11 mouse cellular contexts compared by ENCODE assay signal in the genomic region with DNA sequence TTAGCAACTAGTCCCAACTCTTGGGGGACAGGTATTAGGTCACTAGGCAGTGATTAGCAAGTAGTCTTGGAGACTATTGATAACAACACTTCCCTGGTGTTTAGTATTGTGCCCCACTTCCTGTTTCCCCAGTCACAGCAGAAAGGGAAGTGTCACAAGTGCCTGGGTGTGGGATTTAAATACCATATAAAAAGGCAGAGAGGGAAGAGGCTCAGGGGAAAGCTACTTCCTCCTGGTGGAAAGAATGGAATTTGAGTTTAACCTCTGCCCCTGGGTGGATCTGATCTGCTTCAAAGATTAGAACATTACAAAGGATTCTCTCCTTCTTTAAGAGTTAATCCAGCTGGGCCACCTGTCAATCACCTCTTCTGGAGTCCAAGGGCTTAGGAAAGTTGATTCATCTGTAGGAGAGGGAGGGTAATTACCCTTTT. TPM values are rescaled to one million over a fixed set of nuclear protein-coding genes. Genes with fewer than 3 reads are reported as not detected.
DNase-seq lines count a peak whose midpoint lies in the region; ATAC-seq and TF ChIP-seq lines count a peak whose summit lies in the region.
"Had no signal": no experiment of that assay in that cellular context is flagged by ENCODE, and none has a peak within 500 bp of the region (broad histone marks: within the 10 kb centered on the region; RNA-seq: fewer than 3 reads in every experiment).

No protein-coding gene starts in this region.

- H3K27me3 ChIP-seq in midbrain, embryonic 12.5 days = peaks cover 29% of the 10 kb centered on the region
- no peaks in the 10 kb centered on the region for H3K27me3 ChIP-seq in midbrain, postnatal 0 days (ENCODE audit: insufficient read depth, low read length)
- H3K27me3 ChIP-seq in liver, embryonic 15.5 days = no peaks in the 10 kb centered on the region
- no peaks in the 10 kb centered on the region for H3K27me3 ChIP-seq in hindbrain, embryonic 13.5 days

- no peaks in the 10 kb centered on the region for H3K36me3 ChIP-seq in midbrain, embryonic 12.5 days
- no peaks in the 10 kb centered on the region for H3K36me3 ChIP-seq in midbrain, postnatal 0 days (ENCODE audit: insufficient read depth, low read length)
- H3K36me3 ChIP-seq in liver, embryonic 15.5 days (replicated peaks) = no peaks in the 10 kb centered on the region
- H3K36me3 ChIP-seq in hindbrain, embryonic 13.5 days = no peaks in the 10 kb centered on the region

- no peaks in the 10 kb centered on the region for H3K9me3 ChIP-seq in midbrain, embryonic 12.5 days
- H3K9me3 ChIP-seq in midbrain, postnatal 0 days (ENCODE audit: low read length) = no peaks in the 10 kb centered on the region
- no peaks in the 10 kb centered on the region for H3K9me3 ChIP-seq in liver, embryonic 15.5 days (replicated peaks)
- H3K9me3 ChIP-seq in hindbrain, embryonic 13.5 days = no peaks in the 10 kb centered on the region

- peaks cover 10% of the 10 kb centered on the region for H3K4me1 ChIP-seq in midbrain, embryonic 12.5 days
- H3K4me1 ChIP-seq in midbrain, postnatal 0 days (ENCODE audit: insufficient read depth, low read length) = no peaks in the 10 kb centered on the region
- H3K4me1 ChIP-seq in liver, embryonic 15.5 days (replicated peaks) = peaks cover 58% of the 10 kb centered on the region
- H3K4me1 ChIP-seq in hindbrain, embryonic 13.5 days (replicated peaks) = no peaks in the 10 kb centered on the region

- no peak for ATAC-seq in midbrain, embryonic 12.5 days (ENCODE audit: low FRiP score, low read depth)
- ATAC-seq in midbrain, postnatal 0 days (ENCODE audit: low FRiP score) = no peak
- ATAC-seq in granulocyte monocyte progenitor cell, adult 5-6 weeks (replicated peaks; ENCODE audit: poor library complexity, severe bottlenecking) = peak; percentile 99
- ATAC-seq in liver, embryonic 15.5 days (ENCODE audit: insufficient read depth) = no peak
- no peak for ATAC-seq in hindbrain, embryonic 13.5 days (ENCODE audit: low FRiP score)

- no peak overlapping the region for H3K4me2 ChIP-seq in midbrain, embryonic 12.5 days (replicated peaks)
- H3K4me2 ChIP-seq in midbrain, postnatal 0 days (ENCODE audit: low read depth, low read length, poor library complexity, severe bottlenecking) = no peak overlapping the region
- no peak overlapping the region for H3K4me2 ChIP-seq in liver, embryonic 15.5 days
- no peak overlapping the region for H3K4me2 ChIP-seq in hindbrain, embryonic 13.5 days

- TF ChIP-seq CTCF in midbrain, postnatal 0 days (IDR thresholded peaks at IDR 0.05) = no peak

- no peak for DNase-seq in midbrain, postnatal 0 days (ENCODE audit: low spot score)
- DNase-seq in yolk sac, embryonic 10.5 days (ENCODE audit: low spot score) = peak; percentile 65
- no peak for DNase-seq in cerebellum, adult 8-10 months
- no peak for DNase-seq in adrenal gland, adult 8-10 months
- DNase-seq: adrenal gland, postnatal 25 days; right cerebral cortex, adult 18-20 months had no signal

- H3K9ac ChIP-seq in midbrain, embryonic 12.5 days (replicated peaks) = no peak overlapping the region
- no peak overlapping the region for H3K9ac ChIP-seq in midbrain, postnatal 0 days (replicated peaks; ENCODE audit: low read length, poor library complexity, severe bottlenecking)
- no peak overlapping the region for H3K9ac ChIP-seq in liver, embryonic 15.5 days
- H3K9ac ChIP-seq in hindbrain, embryonic 13.5 days = no peak overlapping the region

- H3K27ac ChIP-seq in midbrain, embryonic 12.5 days (replicated peaks) = 0 out of 2 replicates have a peak overlapping the region, but pooled peaks have one; percentile 1
- no peak overlapping the region for H3K27ac ChIP-seq in midbrain, postnatal 0 days (ENCODE audit: low read depth, low read length)
- H3K27ac ChIP-seq in liver, embryonic 15.5 days (replicated peaks) = peak overlapping the region; percentile 74
- no peak overlapping the region for H3K27ac ChIP-seq in hindbrain, embryonic 13.5 days

- no peak overlapping the region for H3K4me3 ChIP-seq in midbrain, embryonic 12.5 days
- no peak overlapping the region for H3K4me3 ChIP-seq in midbrain, postnatal 0 days (ENCODE audit: low read depth, low read length)
- H3K4me3 ChIP-seq in liver, embryonic 15.5 days (replicated peaks) = no peak overlapping the region
- no peak overlapping the region for H3K4me3 ChIP-seq in hindbrain, embryonic 13.5 days

RNA-seq across cellular contexts. Expression of a gene that starts 12.3 kb away (rescaled TPM):
- polyA plus RNA-seq in midbrain, embryonic 12.5 days (2016; fragmentation: Nextera tagmentation; extraction: Ambion mirVana) = 9.6 and 10.2 TPM in 2 replicates
- 20.9 and 25.6 TPM in 2 replicates for total RNA-seq in midbrain, postnatal 0 days (2014; rRNA removed)
- 2.2 and 2.8 TPM in 2 replicates for polyA plus RNA-seq in midbrain, postnatal 0 days (2015; fragmentation: Nextera tagmentation; extraction: Ambion mirVana)
- 59.6 and 71.6 TPM in 2 replicates for total RNA-seq in granulocyte monocyte progenitor cell, adult 5-6 weeks (2014; fragmentation: Nextera tagmentation)
- total RNA-seq in granulocyte monocyte progenitor cell, adult 5-6 weeks (2017) = 52.0 and 56.1 TPM in 2 replicates
- 3.5 and 3.7 TPM in 2 replicates for polyA plus RNA-seq in liver, embryonic 15.5 days (2015; fragmentation: Nextera tagmentation; extraction: Ambion mirVana)
- 10 to 100 TPM; 75.8 to 97.0 (median 91.9) TPM for total RNA-seq in adrenal gland, adult 8-10 months (2022)
- 4.6 and 6.0 TPM in 2 replicates for polyA plus RNA-seq in hindbrain, embryonic 13.5 days (2015; fragmentation: Nextera tagmentation; extraction: Ambion mirVana)

RNA-seq across cellular contexts. Expression of a gene that starts 26.6 kb away (rescaled TPM):
- polyA plus RNA-seq in midbrain, embryonic 12.5 days (2016; fragmentation: Nextera tagmentation; extraction: Ambion mirVana) = 0.46 and 0.93 TPM in 2 replicates
- total RNA-seq in midbrain, postnatal 0 days (2014; rRNA removed) = 0.47 and 0.60 TPM in 2 replicates
- 0.10 and 0.31 TPM in 2 replicates for polyA plus RNA-seq in midbrain, postnatal 0 days (2015; fragmentation: Nextera tagmentation; extraction: Ambion mirVana)
- not detected in 2 replicates for total RNA-seq in granulocyte monocyte progenitor cell, adult 5-6 weeks (2014; fragmentation: Nextera tagmentation)
- not detected in 2 replicates for total RNA-seq in granulocyte monocyte progenitor cell, adult 5-6 weeks (2017)
- not detected in 2 replicates for polyA plus RNA-seq in liver, embryonic 15.5 days (2015; fragmentation: Nextera tagmentation; extraction: Ambion mirVana)
- under 1 TPM; 0.17 to 0.48 (median 0.33) TPM for total RNA-seq in adrenal gland, adult 8-10 months (2022)
- 1.1 and 1.2 TPM in 2 replicates for polyA plus RNA-seq in hindbrain, embryonic 13.5 days (2015; fragmentation: Nextera tagmentation; extraction: Ambion mirVana)

RNA-seq across cellular contexts. Expression of a gene that starts 43.0 kb away (rescaled TPM):
- 61.5 and 67.9 TPM in 2 replicates for polyA plus RNA-seq in midbrain, embryonic 12.5 days (2016; fragmentation: Nextera tagmentation; extraction: Ambion mirVana)
- total RNA-seq in midbrain, postnatal 0 days (2014; rRNA removed) = 21.8 and 31.1 TPM in 2 replicates
- polyA plus RNA-seq in midbrain, postnatal 0 days (2015; fragmentation: Nextera tagmentation; extraction: Ambion mirVana) = 30.1 and 32.8 TPM in 2 replicates
- total RNA-seq in granulocyte monocyte progenitor cell, adult 5-6 weeks (2014; fragmentation: Nextera tagmentation) = 120 and 123 TPM in 2 replicates
- total RNA-seq in granulocyte monocyte progenitor cell, adult 5-6 weeks (2017) = 147 and 153 TPM in 2 replicates
- polyA plus RNA-seq in liver, embryonic 15.5 days (2015; fragmentation: Nextera tagmentation; extraction: Ambion mirVana) = 41.7 and 48.3 TPM in 2 replicates
- total RNA-seq in adrenal gland, adult 8-10 months (2022) = 10 to 100 TPM; 15.6 to 31.6 (median 21.4) TPM
- 33.3 and 34.8 TPM in 2 replicates for polyA plus RNA-seq in hindbrain, embryonic 13.5 days (2015; fragmentation: Nextera tagmentation; extraction: Ambion mirVana)

RNA-seq across cellular contexts. Expression of a gene that starts 51.6 kb away (rescaled TPM):
- polyA plus RNA-seq in midbrain, embryonic 12.5 days (2016; fragmentation: Nextera tagmentation; extraction: Ambion mirVana) = 0.29 TPM in 1 of 2 replicates, not detected in the other
- total RNA-seq in midbrain, postnatal 0 days (2014; rRNA removed) = 0.38 and 0.85 TPM in 2 replicates
- polyA plus RNA-seq in midbrain, postnatal 0 days (2015; fragmentation: Nextera tagmentation; extraction: Ambion mirVana) = 0.60 and 1.0 TPM in 2 replicates
- not detected in 2 replicates for total RNA-seq in granulocyte monocyte progenitor cell, adult 5-6 weeks (2014; fragmentation: Nextera tagmentation)
- not detected in 2 replicates for total RNA-seq in granulocyte monocyte progenitor cell, adult 5-6 weeks (2017)
- polyA plus RNA-seq in liver, embryonic 15.5 days (2015; fragmentation: Nextera tagmentation; extraction: Ambion mirVana) = 0.08 and 0.10 TPM in 2 replicates
- total RNA-seq in adrenal gland, adult 8-10 months (2022) = 1 to 10 TPM; 1.1 to 1.9 (median 1.6) TPM
- polyA plus RNA-seq in hindbrain, embryonic 13.5 days (2015; fragmentation: Nextera tagmentation; extraction: Ambion mirVana) = 0.14 and 0.40 TPM in 2 replicates
- polyA plus RNA-seq: limb, embryonic 11.5 days had no signal

Comparison
In these comparisons a context has a peak if more than half of its experiments do, and no peak if none do; other contexts are left out.
1. H3K27ac ChIP-seq: peak in midbrain, embryonic 12.5 days (single experiment) and liver, embryonic 15.5 days (single experiment); none in midbrain, postnatal 0 days (single experiment) and hindbrain, embryonic 13.5 days (single experiment).